Mouse (Mus musculus): ENCODE measurements around the gene Ptchd4. TPM values are rescaled to one million over a fixed set of nuclear protein-coding genes. Genes with fewer than 3 reads are reported as not detected.

Ptchd4 gene
- polyA plus RNA-seq, 1 experiment from 2014 or later = 0.33 TPM

DNA sequence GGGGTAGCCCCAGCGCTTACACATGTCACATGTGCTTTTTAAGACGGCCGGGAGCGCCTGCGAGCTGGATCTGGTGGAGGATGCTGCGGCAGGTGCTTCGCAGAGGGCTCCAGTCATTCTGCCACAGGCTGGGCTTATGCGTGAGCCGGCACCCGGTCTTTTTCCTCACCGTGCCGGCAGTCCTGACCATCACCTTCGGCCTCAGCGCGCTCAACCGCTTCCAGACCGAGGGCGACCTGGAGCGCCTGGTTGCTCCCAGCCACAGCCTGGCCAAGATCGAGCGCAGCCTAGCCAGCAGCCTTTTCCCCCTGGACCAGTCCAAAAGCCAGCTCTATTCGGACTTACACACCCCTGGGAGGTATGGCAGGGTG is 850 bp downstream of the Ptchd4 start:
- no peaks in the 10 kb centered on the region for H3K36me3 ChIP-seq
- ATAC-seq = peak; percentile 68
- H3K9ac ChIP-seq = peak overlapping the region; percentile 34; the same call in 1 of the 2 replicates
- WGBS = 2% methylated on average over 22 of the region's 22 CpGs
- no peaks in the 10 kb centered on the region; the same call in 1 of the 2 replicates for H3K4me1 ChIP-seq (replicated peaks)
- H3K4me3 ChIP-seq (replicated peaks) = peak overlapping the region; percentile 55
- H3K4me2 ChIP-seq (replicated peaks) = peak overlapping the region; percentile 95
- H3K9me3 ChIP-seq = no peaks in the 10 kb centered on the region
- H3K27ac ChIP-seq = no peak overlapping the region
- peaks cover 15% of the 10 kb centered on the region; the same call in 1 of the 2 replicates for H3K27me3 ChIP-seq (replicated peaks)

DNA sequence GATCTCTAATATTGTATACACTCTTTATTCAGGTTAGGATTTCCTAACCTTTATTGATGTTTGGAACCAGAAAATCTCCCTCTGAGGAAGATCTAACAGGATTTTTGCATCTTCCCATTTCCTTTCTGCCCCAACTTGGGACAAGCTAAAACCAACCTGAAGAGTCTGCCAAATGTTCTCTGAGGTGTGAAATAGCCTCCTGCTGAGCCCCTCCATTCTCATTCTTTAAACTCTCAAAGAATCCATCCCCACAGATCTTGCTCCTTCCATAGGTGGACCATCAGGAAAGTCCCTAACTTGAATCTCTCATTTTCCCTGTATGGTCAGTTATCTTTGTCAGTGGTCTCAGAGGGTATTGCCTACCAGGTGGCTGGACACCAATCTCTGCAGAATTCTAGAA is 20.0 kb downstream of the Ptchd4 start:
- H3K27ac ChIP-seq = no peak overlapping the region
- no peaks in the 10 kb centered on the region for H3K27me3 ChIP-seq (replicated peaks)
- no peak overlapping the region for H3K4me3 ChIP-seq (replicated peaks)
- H3K36me3 ChIP-seq = no peaks in the 10 kb centered on the region
- H3K9ac ChIP-seq = no peak overlapping the region
- no peak for ATAC-seq
- no peak overlapping the region for H3K4me2 ChIP-seq (replicated peaks)
- no peaks in the 10 kb centered on the region for H3K4me1 ChIP-seq (replicated peaks)
- H3K9me3 ChIP-seq = no peaks in the 10 kb centered on the region

DNA sequence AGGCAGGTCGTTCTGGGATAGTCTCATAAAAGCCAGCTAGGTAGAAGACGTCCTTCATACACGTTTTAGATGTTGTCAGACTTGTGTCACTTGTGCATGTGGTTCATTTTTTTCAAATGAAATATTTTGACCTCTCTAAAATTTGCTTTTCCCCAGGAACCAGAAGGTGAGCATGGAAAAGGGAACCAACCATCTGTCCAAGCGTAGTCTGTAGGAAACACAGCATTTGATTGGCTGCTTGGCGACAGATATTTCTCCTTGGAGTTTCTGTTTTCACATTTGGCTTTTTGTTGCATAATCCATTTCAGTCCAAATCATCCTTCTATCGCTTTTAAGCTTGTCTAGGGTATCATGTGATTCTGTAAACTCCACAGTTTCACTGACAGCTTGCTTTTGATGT is 20.8 kb downstream of the Ptchd4 start:
- WGBS = 81% methylated on average over 6 of the region's 6 CpGs
- no peak for ATAC-seq
- Histone ChIP-seq H3K4me2 (replicated peaks) (no peak overlapping the region), H3K27me3 (replicated peaks) (no peaks in the 10 kb centered on the region), H3K4me3 (replicated peaks) (no peak overlapping the region), H3K27ac (no peak overlapping the region), H3K9me3 (no peaks in the 10 kb centered on the region), H3K36me3 (no peaks in the 10 kb centered on the region), H3K9ac (no peak overlapping the region), H3K4me1 (replicated peaks) (no peaks in the 10 kb centered on the region)

DNA sequence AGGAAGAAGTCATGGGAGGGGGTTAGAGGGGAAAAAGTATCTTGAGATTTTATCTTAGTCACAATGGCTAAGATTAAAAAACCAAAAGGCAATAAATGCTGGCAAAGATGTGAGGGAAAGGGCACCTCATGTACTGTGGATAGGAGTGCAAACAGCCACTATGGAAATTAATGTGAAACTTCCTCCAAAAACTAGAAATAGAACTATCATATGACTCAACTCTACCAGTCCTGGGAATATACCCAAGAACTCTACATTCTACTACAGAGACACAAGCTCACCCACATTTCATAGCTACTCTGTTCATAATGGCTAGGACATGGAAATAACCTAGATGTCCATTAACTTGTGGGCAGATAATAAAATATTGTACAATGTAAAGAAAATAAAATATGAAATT is 30.3 kb downstream of the Ptchd4 start:
- Histone ChIP-seq H3K27me3 (replicated peaks) (no peaks in the 10 kb centered on the region), H3K4me3 (replicated peaks) (no peak overlapping the region), H3K9me3 (no peaks in the 10 kb centered on the region), H3K27ac (no peak overlapping the region), H3K36me3 (no peaks in the 10 kb centered on the region), H3K4me2 (replicated peaks) (no peak overlapping the region), H3K4me1 (replicated peaks) (no peaks in the 10 kb centered on the region), H3K9ac (no peak overlapping the region)
- no peak for ATAC-seq

DNA sequence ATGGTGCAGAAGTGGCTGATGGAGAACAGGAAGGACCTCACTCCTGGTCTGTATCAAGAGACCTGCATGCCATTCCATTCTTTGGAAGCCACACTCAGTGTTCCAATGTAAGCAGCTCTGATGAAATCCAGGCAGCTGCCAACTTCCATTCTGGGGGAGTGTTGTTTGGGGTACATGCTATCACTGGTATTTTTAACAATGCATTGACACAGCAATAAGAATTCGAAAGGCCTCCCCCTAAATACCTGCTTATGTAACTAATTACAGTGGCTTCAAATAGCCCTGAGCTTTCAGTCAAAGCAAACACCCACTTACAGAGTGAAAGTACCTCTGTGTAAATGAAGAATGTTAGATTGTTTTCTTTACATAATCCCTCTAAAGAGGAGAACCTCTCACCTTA is 42.7 kb downstream of the Ptchd4 start:
- no peaks in the 10 kb centered on the region for H3K4me1 ChIP-seq (replicated peaks)
- no peaks in the 10 kb centered on the region for H3K36me3 ChIP-seq
- H3K4me2 ChIP-seq (replicated peaks) = no peak overlapping the region
- no peak overlapping the region for H3K9ac ChIP-seq
- H3K27me3 ChIP-seq (replicated peaks) = no peaks in the 10 kb centered on the region
- ATAC-seq = no peak
- H3K9me3 ChIP-seq = no peaks in the 10 kb centered on the region
- 32% methylated on average over 1 of the region's 1 CpGs for WGBS
- H3K27ac ChIP-seq = no peak overlapping the region
- no peak overlapping the region for H3K4me3 ChIP-seq (replicated peaks)

DNA sequence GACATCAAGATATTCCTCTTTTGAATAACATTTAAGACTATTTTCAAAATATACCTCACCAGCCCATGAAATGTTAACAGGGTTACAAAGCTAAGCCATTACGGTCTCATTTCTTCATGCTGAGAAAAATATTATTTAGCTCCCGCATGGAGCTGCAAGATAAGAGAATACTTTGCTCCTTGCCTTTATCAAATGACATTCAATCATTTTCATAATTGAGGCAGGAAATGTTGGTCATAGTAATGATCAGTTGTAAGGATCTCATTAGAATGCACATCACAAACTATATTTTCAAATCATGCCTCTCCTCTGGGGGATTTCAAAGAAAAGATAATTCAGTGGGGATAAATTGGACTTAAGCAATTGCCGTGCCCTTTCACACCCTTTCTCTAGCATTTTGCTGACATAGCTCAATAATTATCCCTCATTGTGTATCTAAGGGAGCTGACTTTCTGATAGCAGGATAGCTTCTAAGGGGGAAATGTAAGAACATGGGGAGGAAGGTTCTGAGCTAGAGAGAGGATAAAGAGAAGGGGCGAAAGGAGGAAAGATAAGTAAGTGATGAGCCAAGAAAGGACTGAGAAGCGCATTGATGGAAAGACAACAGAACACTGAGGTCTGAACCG is 47.5 kb downstream of the Ptchd4 start:
- Histone ChIP-seq H3K36me3 (no peaks in the 10 kb centered on the region), H3K4me2 (replicated peaks) (no peak overlapping the region), H3K4me3 (replicated peaks) (no peak overlapping the region), H3K9ac (no peak overlapping the region), H3K27ac (no peak overlapping the region), H3K27me3 (replicated peaks) (no peaks in the 10 kb centered on the region), H3K9me3 (no peaks in the 10 kb centered on the region), H3K4me1 (replicated peaks) (no peaks in the 10 kb centered on the region)
- no peak for ATAC-seq
- 81% methylated on average over 6 of the region's 6 CpGs for WGBS

DNA sequence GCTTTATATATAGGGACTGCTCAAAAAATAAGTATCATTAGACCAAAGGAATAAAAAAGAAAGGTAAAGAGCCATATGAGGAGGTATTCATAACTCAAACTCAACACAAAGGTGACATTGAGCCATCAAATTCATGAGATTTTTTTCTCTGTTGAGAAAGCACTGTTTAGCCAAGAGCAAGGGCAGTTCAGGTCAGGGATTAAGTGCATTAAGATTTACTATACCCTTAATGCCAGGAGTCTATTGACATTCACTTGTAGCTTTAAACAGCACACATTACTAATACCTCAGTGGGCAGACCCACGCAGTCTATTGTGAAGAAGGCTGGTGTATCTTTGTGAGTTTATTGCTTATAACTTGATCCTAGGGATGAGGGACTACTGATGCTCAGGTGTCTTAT is 49.0 kb downstream of the Ptchd4 start:
- no peak overlapping the region for H3K27ac ChIP-seq
- H3K27me3 ChIP-seq (replicated peaks) = no peaks in the 10 kb centered on the region
- H3K36me3 ChIP-seq = no peaks in the 10 kb centered on the region
- no peak overlapping the region for H3K4me2 ChIP-seq (replicated peaks)
- ATAC-seq = no peak
- no peak overlapping the region for H3K9ac ChIP-seq
- H3K4me3 ChIP-seq (replicated peaks) = no peak overlapping the region
- WGBS = 23% methylated on average over 1 of the region's 1 CpGs
- no peaks in the 10 kb centered on the region for H3K4me1 ChIP-seq (replicated peaks)
- H3K9me3 ChIP-seq = no peaks in the 10 kb centered on the region

DNA sequence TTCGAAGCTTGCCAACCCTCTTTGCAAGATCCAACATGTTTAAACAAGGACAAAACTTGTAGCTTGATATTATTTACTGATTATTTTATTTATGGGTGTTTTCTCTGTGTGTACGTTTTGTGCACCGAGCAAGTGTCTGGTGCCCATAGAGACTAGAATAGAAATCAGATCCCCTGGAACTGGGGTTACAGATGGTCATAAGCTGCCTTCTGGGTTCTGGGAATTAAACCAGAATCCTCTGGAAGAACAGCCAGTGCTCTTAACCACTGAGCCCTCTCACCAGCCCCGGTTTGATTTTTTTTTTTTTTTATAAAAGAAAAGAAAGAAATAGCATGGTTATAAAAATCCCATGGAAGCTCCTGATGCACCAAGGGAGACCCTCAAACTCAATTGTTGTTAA is 59.1 kb downstream of the Ptchd4 start:
- 90% methylated on average over 4 of the region's 4 CpGs for WGBS
- Histone ChIP-seq H3K4me1 (replicated peaks) (no peaks in the 10 kb centered on the region), H3K9me3 (no peaks in the 10 kb centered on the region), H3K27me3 (replicated peaks) (no peaks in the 10 kb centered on the region), H3K36me3 (no peaks in the 10 kb centered on the region), H3K4me2 (replicated peaks) (no peak overlapping the region), H3K4me3 (replicated peaks) (no peak overlapping the region), H3K27ac (no peak overlapping the region), H3K9ac (no peak overlapping the region)
- no peak for ATAC-seq

DNA sequence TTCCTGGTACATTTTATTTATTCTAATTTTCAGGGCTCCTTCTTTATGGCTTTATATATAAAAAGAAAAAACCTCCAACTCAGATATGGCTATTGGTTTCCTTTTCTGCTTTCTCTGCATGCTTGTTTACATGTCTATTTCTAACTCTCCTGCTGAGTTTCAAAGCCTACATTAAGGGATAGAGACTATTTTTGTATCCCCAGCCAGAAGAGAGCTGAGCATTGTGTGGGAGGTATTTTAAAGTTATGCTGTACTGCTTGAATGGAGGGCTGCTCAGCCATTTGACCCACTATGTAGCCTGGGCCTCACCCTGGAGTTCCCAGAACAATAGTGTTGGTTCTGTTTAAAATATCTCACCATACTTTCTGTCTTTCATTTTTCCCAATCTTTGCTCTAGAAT is 77.3 kb downstream of the Ptchd4 start:
- Histone ChIP-seq H3K4me1 (replicated peaks) (no peaks in the 10 kb centered on the region), H3K36me3 (no peaks in the 10 kb centered on the region), H3K27ac (no peak overlapping the region), H3K27me3 (replicated peaks) (no peaks in the 10 kb centered on the region), H3K4me2 (replicated peaks) (no peak overlapping the region), H3K4me3 (replicated peaks) (no peak overlapping the region), H3K9me3 (no peaks in the 10 kb centered on the region), H3K9ac (no peak overlapping the region)
- ATAC-seq = no peak

DNA sequence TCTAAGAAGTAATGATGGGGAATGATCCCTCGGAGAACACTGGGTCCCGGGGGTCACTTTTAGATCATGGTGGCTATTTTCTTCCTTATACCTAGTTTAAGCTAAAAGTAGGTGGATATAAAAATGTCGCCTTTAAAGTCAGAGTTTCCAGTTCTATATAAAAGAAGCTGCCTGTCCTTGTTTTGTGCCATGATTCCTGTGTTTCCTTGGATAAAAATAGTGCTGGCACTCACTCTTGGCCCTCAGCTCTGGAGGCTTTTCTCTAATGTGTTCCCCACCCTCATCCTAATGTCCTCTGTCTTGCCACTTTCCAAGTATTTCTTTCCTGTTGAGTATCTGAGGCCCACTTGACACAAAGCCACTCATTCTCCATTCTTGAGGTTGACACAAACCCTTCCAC is 79.6 kb downstream of the Ptchd4 start:
- Histone ChIP-seq H3K9ac (no peak overlapping the region), H3K27ac (no peak overlapping the region), H3K4me3 (replicated peaks) (no peak overlapping the region), H3K9me3 (no peaks in the 10 kb centered on the region), H3K27me3 (replicated peaks) (no peaks in the 10 kb centered on the region), H3K36me3 (no peaks in the 10 kb centered on the region), H3K4me1 (replicated peaks) (no peaks in the 10 kb centered on the region), H3K4me2 (replicated peaks) (no peak overlapping the region)
- no peak for ATAC-seq
- WGBS = 84% methylated on average over 3 of the region's 3 CpGs

DNA sequence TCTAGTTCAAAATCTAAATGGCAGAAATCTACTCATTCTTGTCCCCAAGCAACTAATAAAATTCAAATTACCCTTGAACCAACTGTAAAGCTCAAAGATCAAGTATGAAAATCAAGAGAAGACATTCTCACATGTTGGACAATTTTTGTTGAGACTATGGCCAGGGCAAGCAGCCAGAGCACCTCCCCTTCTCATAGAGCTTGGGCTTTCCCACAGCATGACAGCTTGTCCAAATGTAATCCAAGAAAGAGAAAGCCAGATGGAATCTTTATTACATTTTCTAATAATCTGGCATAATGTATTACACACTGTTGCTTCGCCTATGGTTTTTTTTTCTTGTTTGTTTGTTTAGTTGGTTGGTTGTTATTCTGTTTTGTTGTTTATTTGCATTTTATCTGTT is 102.7 kb downstream of the Ptchd4 start:
- H3K4me2 ChIP-seq (replicated peaks) = no peak overlapping the region
- H3K4me1 ChIP-seq (replicated peaks) = no peaks in the 10 kb centered on the region
- H3K27ac ChIP-seq = no peak overlapping the region
- H3K4me3 ChIP-seq (replicated peaks) = no peak overlapping the region
- H3K27me3 ChIP-seq (replicated peaks) = no peaks in the 10 kb centered on the region
- 77% methylated on average over 1 of the region's 1 CpGs for WGBS
- no peak for ATAC-seq
- no peaks in the 10 kb centered on the region for H3K9me3 ChIP-seq
- no peak overlapping the region for H3K9ac ChIP-seq
- H3K36me3 ChIP-seq = no peaks in the 10 kb centered on the region

DNA sequence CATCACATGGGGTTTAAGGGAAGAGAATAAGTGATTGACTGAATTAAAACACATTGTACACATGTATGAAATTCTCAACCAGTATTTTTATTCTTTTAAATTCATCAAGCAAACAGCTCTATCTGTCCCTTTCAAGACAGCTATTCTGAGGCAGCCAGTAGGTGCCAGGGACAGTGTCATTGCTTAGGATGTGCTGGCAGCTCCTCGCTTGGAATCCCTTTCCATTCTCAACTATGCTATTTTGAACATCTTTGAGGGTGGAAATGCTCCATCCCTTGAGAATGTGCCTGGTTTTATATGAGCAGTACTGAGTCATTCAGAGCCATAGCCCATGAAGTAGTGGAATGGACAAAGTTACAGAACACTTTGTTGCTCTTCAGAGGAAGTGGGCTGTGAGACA is 112.2 kb downstream of the Ptchd4 start:
- no peaks in the 10 kb centered on the region for H3K36me3 ChIP-seq
- H3K4me3 ChIP-seq (replicated peaks) = no peak overlapping the region
- H3K27me3 ChIP-seq (replicated peaks) = no peaks in the 10 kb centered on the region
- WGBS = 80% methylated on average over 1 of the region's 1 CpGs
- no peaks in the 10 kb centered on the region for H3K4me1 ChIP-seq (replicated peaks)
- ATAC-seq = no peak
- no peaks in the 10 kb centered on the region for H3K9me3 ChIP-seq
- H3K27ac ChIP-seq = no peak overlapping the region
- no peak overlapping the region for H3K9ac ChIP-seq
- H3K4me2 ChIP-seq (replicated peaks) = no peak overlapping the region

DNA sequence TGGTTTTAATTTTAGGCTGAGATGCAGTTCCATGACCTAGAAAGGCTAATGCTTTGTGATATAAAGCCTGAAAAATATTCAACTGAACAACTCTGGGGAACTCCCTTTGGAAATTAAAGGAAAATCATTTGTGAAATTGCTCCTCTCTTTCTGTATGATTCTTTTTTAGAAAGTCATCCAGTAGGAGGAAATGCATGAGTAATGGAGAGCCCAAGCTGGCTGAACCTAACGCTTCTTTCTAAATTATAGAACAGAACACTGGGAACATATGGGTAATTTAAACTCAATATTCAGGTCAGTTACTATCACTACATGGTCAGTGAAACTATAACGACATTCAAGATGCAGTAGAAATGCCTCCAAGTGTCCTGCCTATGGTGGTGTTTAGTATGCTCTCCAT is 114.6 kb downstream of the Ptchd4 start:
- Histone ChIP-seq H3K27me3 (replicated peaks) (no peaks in the 10 kb centered on the region), H3K9ac (no peak overlapping the region), H3K36me3 (no peaks in the 10 kb centered on the region), H3K4me1 (replicated peaks) (no peaks in the 10 kb centered on the region), H3K4me2 (replicated peaks) (no peak overlapping the region), H3K9me3 (no peaks in the 10 kb centered on the region), H3K4me3 (replicated peaks) (no peak overlapping the region), H3K27ac (no peak overlapping the region)
- no peak for ATAC-seq
- whole genome bisulfite sequencing = 89% methylated on average over 2 of the region's 2 CpGs

DNA sequence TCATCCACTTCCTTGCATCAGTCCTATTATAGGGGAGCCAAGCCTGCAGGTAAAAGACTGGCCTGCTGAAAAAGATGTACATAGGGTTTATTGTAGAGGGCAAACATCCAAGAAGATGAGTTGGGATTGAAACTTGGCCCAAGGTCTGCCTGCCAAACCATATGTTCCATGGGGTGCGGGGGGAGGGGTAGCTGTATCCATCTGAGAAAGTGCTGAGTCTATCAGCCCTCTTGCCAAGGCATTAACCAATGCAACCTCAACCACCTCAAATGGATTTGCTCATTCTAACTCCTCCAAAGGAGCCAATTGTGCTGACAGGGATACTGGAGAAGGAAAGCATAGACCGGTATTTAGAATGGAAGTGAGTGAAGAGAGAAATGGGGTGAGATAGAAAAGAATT is 136.5 kb downstream of the Ptchd4 start:
- WGBS = 79% methylated on average over 2 of the region's 2 CpGs
- no peaks in the 10 kb centered on the region for H3K27me3 ChIP-seq (replicated peaks)
- ATAC-seq = no peak

More for the DNA sequence above, 136.5 kb downstream of the Ptchd4 start:
- H3K4me2 ChIP-seq (replicated peaks) = no peak overlapping the region
- H3K4me1 ChIP-seq (replicated peaks) = no peaks in the 10 kb centered on the region
- no peaks in the 10 kb centered on the region for H3K36me3 ChIP-seq
- no peak overlapping the region for H3K4me3 ChIP-seq (replicated peaks)
- H3K9ac ChIP-seq = no peak overlapping the region
- no peak overlapping the region for H3K27ac ChIP-seq
- H3K9me3 ChIP-seq = no peaks in the 10 kb centered on the region
